Mouse (Mus musculus): ENCODE data around the gene Epha2.

DNA sequence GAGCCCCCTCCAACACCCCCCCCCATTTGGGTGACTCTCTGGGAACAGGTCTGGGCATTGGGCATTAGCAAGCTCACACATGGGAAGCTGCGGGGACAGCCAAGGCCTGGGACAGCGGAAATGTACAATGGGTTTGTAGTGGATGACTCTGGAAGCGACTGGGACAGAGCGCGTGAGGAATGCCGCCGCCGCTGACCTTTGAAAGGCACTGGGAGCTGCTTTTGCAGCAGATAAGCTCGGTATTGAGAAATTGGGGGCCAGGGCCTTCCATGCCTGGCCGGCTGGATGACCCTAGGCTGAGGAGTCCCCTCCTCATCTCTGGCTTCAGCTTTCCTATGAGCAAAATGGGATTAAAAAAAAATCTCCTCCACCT is 8.7 kb downstream of the Epha2 start:
- no peak for TF ChIP-seq CTCF (conservative IDR thresholded peaks at IDR 0.05; ENCODE audit: low read length)
- no peak for TF ChIP-seq POU5F1 (IDR thresholded peaks at IDR 0.05; ENCODE audit: borderline replicate concordance, low read length)
- TF ChIP-seq NANOG (IDR thresholded peaks at IDR 0.05; ENCODE audit: borderline replicate concordance, low read length), result no peak
